Mouse (Mus musculus) midbrain, embryonic 15.5 days (tissue): Measurements from ENCODE around the gene Tex38. TPM values are rescaled to one million over a fixed set of nuclear protein-coding genes. Genes with fewer than 3 reads are reported as not detected.
A peak's percentile ranks its signal among the peaks of the same experiment; 100 is the strongest.

ENCODE experiments used
- ATAC-seq: fragments of 200-750 bp; cut with Nextera tagmentation; replicated peaks from 2 replicates; pipeline ENCODE4 v1.8.0; 2017; ENCODE audit warnings: moderate TSS enrichment
- H3K27ac ChIP-seq: fragments of 300-500 bp; sonication (generic); 2 replicates; pipeline ENCODE4 v1.5.1; 2015; ENCODE audit warnings: mild to moderate bottlenecking, inconsistent platforms
- H3K27me3 ChIP-seq: fragments of 300-500 bp; sonication (generic); replicated peaks from 2 replicates; pipeline ENCODE4 v1.6.1; 2015; ENCODE audit warnings: inconsistent platforms
- H3K36me3 ChIP-seq: fragments of 300-500 bp; sonication (generic); replicated peaks from 2 replicates; pipeline ENCODE4 v1.6.1; 2015; ENCODE audit warnings: inconsistent platforms
- H3K4me1 ChIP-seq: fragments of 300-500 bp; sonication (generic); 2 replicates; pipeline ENCODE4 v1.6.1; 2015; ENCODE audit warnings: inconsistent platforms
- H3K4me2 ChIP-seq: fragments of 300-500 bp; sonication (generic); 2 replicates; pipeline ENCODE4 v1.6.1; 2015; ENCODE audit warnings: inconsistent platforms, mild to moderate bottlenecking, moderate library complexity
- H3K4me3 ChIP-seq: fragments of 300-500 bp; sonication (generic); 2 replicates; pipeline ENCODE4 v1.5.1; 2015; ENCODE audit warnings: mild to moderate bottlenecking, inconsistent platforms
- H3K9ac ChIP-seq: fragments of 300-500 bp; sonication (generic); 2 replicates; pipeline ENCODE4 v1.6.1; 2015; ENCODE audit warnings: mild to moderate bottlenecking, inconsistent platforms
- H3K9me3 ChIP-seq: fragments of 300-500 bp; sonication (generic); 2 replicates; pipeline ENCODE4 v1.6.1; 2016; ENCODE audit warnings: inconsistent platforms
- WGBS: fragments of 180-500 bp; shearing (Covaris S2); methylation state at CpG from one replicate; pipeline ENCODE4 v1.1.7; 2015; ENCODE audit warnings: mixed read lengths; 5-methylcytosine and 5-hydroxymethylcytosine counted together
- polyA plus RNA-seq: library from polyadenylated mRNA; unstranded; fragments of >200 nt; fragmentation: Nextera tagmentation; extraction: Ambion mirVana; gene quantifications from 2 replicates; pipeline ENCODE4 v1.2.1, GENCODE M21; 2015

Gene Tex38
- polyA plus RNA-seq, 1 experiment from 2014 or later = 0.58 TPM

DNA sequence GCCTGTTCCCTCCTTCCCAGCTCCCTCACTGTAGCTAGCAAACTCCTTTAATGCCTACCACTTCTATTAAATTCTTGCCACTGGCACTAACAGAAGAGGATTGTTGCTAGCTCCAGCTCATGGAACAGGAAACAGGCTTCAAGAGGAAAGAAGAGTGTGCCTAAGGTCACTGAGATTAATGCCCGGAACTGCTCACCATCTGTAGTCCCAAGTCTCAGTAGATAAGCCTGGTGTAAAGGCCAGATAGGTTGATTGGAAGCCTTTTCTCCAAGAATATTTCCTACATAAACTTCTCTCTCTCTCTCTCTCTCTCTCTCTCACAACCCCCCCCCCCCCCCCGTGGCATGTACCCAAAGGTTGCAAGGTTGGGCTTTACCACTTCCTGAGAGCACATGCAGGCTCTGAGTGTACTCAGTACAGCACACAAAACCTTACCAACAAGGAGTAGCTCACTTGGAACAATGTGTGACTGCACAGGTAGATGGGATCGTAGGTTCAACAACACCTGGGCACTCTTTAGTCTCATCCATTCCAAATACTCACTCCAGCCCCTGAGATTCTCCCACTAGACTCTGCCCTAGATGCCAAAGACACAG, 48.5 kb downstream of the Tex38 start:
- Histone ChIP-seq H3K27me3 (peaks cover 7% of the 10 kb centered on the region), H3K4me3 (no peak overlapping the region), H3K9ac (no peak overlapping the region), H3K9me3 (no peaks in the 10 kb centered on the region), H3K4me2 (no peak overlapping the region), H3K4me1 (peaks cover 3% of the 10 kb centered on the region; the same call in 1 of the 2 replicates), H3K36me3 (no peaks in the 10 kb centered on the region), H3K27ac (no peak overlapping the region)
- 70% methylated on average over 3 of the region's 3 CpGs for WGBS
- ATAC-seq = no peak

- Histone ChIP-seq H3K9ac (no peak overlapping the region), H3K27me3 (peaks cover 7% of the 10 kb centered on the region), H3K4me2 (no peak overlapping the region), H3K36me3 (no peaks in the 10 kb centered on the region), H3K9me3 (no peaks in the 10 kb centered on the region), H3K4me3 (no peak overlapping the region), H3K4me1 (no peaks in the 10 kb centered on the region), H3K27ac (no peak overlapping the region)
- WGBS = 28% methylated on average over 7 of the region's 7 CpGs
- peak; percentile 89 for ATAC-seq
Observed at GRCm38 (mm10) chr4:115731588-115732222, 49.1 kb downstream of the Tex38 start.

Other genes starting within 250 kb of the Tex38 start
- not detected in 2 replicates for gene Cyp4a31, start 217.4 kb downstream of the Tex38 start, polyA plus RNA-seq
- gene Cyp4a32, start 180.0 kb downstream of the Tex38 start, polyA plus RNA-seq = not detected in 2 replicates
- gene Cyp4b1, start 133.3 kb downstream of the Tex38 start, polyA plus RNA-seq = 0.54 and 0.93 TPM in 2 replicates
- 16.3 and 17.5 TPM in 2 replicates for gene Efcab14, start 43.3 kb downstream of the Tex38 start, polyA plus RNA-seq
- 35.2 and 42.8 TPM in 2 replicates for gene Atpaf1, start 3.8 kb upstream of the Tex38 start, polyA plus RNA-seq
- 5.6 and 6.5 TPM in 2 replicates for gene Mob3c, start 47.1 kb upstream of the Tex38 start, polyA plus RNA-seq
- 25.9 and 27.5 TPM in 2 replicates for gene Mknk1, start 58.2 kb upstream of the Tex38 start, polyA plus RNA-seq
- gene Kncn, start 103.4 kb upstream of the Tex38 start, polyA plus RNA-seq = 0.17 TPM in 1 of 2 replicates, not detected in the other
- gene 6430628N08Rik, start 109.6 kb upstream of the Tex38 start, polyA plus RNA-seq = 0.27 and 0.28 TPM in 2 replicates
- 10.9 and 12.7 TPM in 2 replicates for gene Dmbx1, start 158.9 kb upstream of the Tex38 start, polyA plus RNA-seq
- 26.3 and 26.7 TPM in 2 replicates for gene Faah, start 236.9 kb upstream of the Tex38 start, polyA plus RNA-seq